Mouse (Mus musculus) heart, postnatal 0 days (tissue): ENCODE results near the gene Tbrg4.

Experiments used
- CTCF ChIP-seq: IDR thresholded peaks from 2 replicates; pipeline ENCODE4 v1.5.1; 2016; ENCODE audit warnings: antibody characterized with exemption, control low read depth, low read depth
- EP300 ChIP-seq: IDR thresholded peaks from 2 replicates; pipeline ENCODE4 v1.6.1; 2016; ENCODE audit warnings: antibody characterized with exemption, low read depth

- no peak for TF ChIP-seq CTCF
- TF ChIP-seq EP300, result no peak
Measured at GRCm38 (mm10) chr11:6661206-6661605, 35.3 kb upstream of the Tbrg4 start.
